Mouse (Mus musculus): ENCODE measurements around the gene Maco1.
"Not testable (repeated sequence)": the region's sequence is repeated elsewhere in the genome, so short reads cannot be mapped to it uniquely, and the experiment has no call there.

The Maco1 gene

GRCm38 (mm10) chr4:134858494-134858893, 5.3 kb upstream of the Maco1 start:
- no peak for DNase-seq (ENCODE audit: low spot score)

DNA sequence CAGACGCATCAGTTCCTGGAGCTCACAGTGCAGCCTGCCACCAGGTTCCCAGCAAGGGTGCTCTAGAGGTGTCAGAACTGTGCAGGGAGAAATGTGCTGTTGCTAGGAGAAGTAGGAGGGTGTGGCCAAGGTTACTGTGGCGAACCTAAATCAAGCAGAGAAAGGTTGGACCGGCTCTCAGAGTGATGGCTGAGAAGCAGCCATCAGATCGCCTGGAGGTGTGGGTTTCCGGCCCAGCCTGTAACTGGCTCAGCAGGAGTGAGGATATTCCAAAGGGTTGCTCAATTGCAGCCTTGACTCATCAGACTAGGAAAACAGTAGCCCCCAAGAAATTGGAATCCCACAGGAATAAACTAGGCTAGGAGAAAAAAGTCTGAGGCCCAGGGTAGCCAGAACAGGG, 3.4 kb upstream of the Maco1 start:
- no peak for DNase-seq (ENCODE audit: low spot score)

DNA sequence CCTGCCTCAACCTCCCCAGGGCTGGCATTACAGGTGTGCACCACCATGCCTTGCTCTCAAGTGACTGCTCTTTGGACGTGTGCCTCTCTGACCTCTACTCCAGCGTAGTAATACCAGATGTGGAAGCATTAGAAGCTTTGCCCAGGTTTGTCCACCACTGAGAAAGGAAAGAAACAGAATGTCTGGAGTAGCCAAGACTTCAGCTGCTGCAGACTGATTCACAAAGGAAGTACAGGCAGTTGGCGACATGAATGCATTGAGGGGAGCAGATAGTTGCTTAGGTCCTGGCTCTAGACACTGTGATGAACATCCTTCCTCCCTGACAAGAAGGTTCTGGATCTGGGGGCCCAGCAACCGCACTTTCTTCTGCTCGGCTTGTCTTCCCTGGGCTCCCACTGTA, 2.9 kb upstream of the Maco1 start:
- DNase-seq (ENCODE audit: low spot score): no peak

DNA sequence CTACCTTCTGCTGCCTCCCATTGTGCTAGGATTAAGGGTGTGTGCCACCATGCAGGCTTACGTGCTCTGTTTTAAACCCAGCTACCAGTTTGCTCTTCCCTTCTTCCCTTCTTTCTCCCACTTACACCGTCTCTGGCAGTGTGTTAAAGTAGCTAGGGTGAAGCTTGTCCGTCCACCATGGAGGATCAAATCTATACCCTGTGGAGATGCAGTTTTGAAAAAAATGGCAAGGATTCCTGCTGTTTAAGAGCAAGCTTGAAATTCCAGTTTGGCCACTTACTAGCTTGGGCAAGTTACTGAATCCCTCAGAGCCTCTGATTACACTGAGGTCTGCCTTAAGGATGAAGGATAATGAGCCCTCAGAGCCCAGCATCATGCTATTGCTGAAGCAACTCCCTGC, 2.2 kb upstream of the Maco1 start:
- no peak for DNase-seq (ENCODE audit: low spot score)

DNA sequence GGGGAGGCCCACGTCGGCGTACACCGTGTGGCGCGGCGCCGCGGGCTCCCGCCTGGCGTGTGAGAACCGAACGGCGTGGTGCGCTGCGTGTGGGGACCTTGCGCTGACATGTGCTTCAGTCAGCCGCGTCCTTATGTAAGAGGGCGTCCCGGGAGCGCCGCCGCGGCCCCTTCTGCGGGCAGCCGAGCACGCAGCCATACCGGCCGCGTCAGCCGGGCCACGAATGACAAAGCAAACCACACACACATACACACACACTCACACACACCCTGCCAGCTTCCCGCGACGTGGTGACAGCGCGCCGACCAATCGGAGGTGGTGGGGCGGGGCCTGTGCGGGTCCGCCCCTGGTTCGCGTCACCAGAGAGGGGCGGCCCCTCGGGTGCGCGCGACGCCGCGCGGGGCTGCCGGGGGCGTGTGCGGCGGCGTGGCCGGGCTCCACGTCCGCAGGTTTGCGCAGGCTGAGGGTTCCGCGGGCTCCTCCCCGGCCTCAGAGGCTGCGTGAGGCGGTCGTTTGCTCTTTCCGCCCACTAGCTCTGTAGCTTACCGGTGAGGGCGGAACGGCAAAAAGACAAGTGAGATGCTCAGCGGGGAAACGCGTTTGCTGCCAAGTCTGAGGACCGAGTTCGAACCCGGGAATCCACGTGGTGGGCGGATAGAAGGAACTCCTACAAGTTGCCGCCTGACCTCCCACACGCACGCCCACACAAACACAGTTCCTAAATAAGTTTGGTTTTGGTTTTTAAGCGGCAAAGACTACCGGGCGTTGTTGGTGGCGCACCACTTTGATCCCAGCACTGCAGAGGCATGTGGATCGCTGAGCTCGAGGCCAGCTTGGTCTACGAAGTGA, 716 bp upstream of the Maco1 start:
- peak; percentile 78 for DNase-seq (ENCODE audit: low spot score)

DNA sequence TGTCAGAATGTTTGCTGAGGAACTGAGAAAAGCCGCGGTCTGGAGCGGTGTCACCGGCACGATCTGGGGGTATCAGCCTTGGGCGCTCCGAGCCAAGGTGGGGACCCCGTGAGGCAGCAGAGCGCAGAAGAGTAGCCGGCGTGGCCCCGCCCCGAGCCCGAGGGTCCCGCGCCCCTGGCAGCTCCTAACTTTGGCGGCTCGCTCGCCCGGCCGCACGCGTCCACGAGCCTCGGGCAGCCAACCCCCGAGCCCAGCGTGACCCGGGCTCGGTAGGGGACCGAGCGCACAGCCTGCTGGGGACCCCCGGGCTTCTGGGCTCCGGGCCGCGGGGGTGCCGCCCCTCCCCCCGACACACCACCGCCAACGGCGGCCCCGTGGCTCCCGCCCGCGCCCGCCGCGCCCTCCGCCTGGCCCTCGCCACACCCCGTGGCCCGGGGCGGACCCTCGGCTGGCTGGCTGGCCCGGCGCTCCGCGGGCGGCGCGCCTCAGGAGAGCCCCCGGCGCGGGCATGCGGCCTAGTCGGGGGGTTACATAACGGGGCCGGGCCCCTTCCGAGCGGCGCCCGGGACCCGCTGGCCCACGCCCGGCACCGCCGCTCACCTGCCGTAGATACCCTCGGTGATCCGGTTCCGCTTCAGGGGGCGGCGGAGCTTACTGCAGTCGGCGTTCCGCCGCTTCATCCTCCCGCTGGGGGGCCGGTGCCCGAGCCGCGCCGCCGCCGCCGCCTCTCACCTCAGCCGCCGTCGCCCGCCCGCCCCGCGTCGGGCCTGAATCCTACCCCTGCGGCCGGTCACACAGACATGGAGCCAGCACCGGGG, 498 bp downstream of the Maco1 start:
- DNase-seq (ENCODE audit: low spot score): no peak

- DNase-seq (ENCODE audit: low spot score): no peak
Observed at GRCm38 (mm10) chr4:134851876-134852275, 1.3 kb downstream of the Maco1 start.

GRCm38 (mm10) chr4:134851236-134851635, 1.9 kb downstream of the Maco1 start:
- no peak for DNase-seq (ENCODE audit: low spot score)

DNA sequence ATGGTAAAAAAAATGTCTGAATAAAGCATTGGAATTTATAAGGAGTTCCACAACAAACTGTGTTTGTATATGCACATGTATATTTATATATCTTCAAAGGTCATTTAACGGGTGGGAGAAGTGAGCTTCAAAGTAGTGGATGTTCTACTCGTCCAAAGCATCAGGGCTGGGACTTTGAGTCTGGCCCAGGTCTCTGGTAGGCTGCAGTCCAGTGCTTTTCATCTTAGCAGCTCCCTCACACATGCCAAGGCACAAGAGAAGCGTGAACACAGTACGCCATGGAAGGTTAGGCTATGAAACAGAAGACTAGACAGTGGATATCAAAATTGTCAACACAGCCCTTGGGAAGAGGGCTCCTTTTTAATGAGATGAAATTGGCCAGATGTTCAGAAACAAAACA, 2.6 kb downstream of the Maco1 start:
- no peak for DNase-seq (ENCODE audit: low spot score)

GRCm38 (mm10) chr4:134847587-134847986, 5.6 kb downstream of the Maco1 start:
- DNase-seq (ENCODE audit: low spot score): no peak

DNA sequence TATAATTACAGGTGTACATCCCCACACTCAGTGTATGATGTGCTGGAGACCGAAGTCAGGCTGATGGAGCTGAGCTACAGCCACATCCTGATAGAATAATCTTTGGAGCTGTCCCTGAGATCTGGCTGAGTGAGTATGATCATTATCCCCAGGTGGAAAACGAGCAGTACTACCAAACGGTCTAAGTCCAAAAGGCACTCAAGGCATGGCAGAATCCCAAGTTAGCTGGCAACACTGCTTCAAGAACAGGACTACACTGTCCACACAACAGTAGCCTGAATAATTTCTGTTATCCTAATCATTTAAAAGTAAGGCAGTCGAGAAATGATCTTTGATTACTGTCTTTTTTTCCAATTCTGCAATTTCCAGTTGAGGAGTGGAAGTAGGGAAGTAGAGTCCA, 9.6 kb downstream of the Maco1 start:
- no peak for DNase-seq (ENCODE audit: low spot score)

GRCm38 (mm10) chr4:134840231-134840630, 12.9 kb downstream of the Maco1 start:
- DNase-seq (ENCODE audit: low spot score): no peak

DNA sequence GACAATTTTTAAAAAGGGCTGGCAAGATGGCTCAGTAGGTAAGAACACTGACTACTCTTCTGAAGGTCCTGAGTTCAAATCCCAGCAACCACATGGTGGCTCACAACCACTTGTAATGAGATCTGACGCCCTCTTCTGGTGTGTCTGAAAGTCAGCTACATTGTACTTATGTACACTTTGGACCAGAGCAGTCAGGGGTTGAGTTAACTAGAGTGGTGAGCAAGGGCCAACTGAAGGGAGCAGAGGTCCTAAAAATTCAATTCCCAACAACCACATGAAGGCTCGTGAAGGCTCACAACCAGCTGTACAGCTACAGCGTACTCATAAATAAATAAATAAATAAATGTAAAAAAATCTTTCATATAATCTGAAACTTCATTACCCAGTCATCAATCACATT, 14.4 kb downstream of the Maco1 start:
- not testable (repeated sequence) for DNase-seq (ENCODE audit: low spot score)

DNA sequence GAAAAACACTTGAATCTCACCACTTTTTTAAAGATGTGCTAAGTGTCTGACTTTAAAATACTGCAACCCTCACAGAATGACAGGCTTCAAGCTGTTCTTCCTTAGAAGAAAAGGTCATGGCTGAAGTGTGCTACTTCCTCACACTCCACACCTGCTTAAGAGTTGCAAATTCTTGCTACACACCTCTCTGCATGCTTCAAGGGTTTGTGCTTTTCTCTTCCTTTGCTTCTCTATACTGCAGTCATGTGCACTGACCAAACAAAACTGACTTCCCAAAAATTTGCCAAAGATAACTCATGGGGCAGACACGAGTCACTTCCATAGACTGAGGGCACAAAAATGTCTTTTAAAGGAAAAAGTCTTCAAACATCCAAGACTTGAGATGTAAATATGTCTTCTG, 14.9 kb downstream of the Maco1 start:
- no peak for DNase-seq (ENCODE audit: low spot score)

GRCm38 (mm10) chr4:134835486-134835885, 17.7 kb downstream of the Maco1 start:
- no peak for DNase-seq (ENCODE audit: low spot score)

DNA sequence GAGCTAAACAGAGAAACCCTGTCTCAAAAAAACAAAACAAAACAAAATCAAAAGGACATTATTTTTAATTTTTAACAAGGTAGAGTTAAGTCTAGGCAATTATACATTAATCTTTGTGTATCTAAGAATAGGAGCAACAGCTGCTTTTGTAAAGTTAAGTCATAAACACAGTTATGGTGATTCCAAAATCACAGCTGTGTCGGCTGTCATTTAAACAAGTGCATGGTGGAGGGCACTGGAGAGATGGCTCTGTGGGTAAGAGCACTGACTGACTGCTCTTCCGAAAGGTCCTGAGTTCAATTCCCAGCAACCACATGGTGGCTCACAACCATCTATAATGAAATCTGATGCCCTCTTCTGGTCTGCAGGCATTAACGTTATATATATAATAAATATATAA, 21.2 kb downstream of the Maco1 start:
- DNase-seq (ENCODE audit: low spot score): no peak

DNA sequence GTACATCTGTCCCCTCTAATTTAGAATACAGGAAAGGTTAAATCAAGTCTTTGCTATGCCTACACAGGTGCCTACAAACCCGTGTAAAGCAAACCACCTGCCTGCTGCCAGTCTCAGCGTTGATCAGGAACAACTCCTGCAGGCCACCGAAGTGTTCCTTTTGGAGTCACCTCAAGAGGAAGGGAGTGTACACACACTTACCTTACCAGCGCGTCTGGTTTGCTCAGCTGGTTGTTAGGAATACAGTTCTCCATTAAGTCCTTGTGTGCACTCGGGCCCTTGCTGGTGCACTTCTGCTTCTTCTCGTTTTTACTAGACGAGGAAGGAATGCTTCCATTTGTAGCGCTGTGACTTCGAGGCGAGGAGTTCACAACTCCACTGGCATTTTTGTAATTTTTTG, 25.3 kb downstream of the Maco1 start:
- DNase-seq (ENCODE audit: low spot score): no peak

GRCm38 (mm10) chr4:134826348-134826747, 26.8 kb downstream of the Maco1 start:
- DNase-seq (ENCODE audit: low spot score): no peak

- DNase-seq (ENCODE audit: low spot score): not testable (repeated sequence)
Observed at GRCm38 (mm10) chr4:134825864-134826263, 27.3 kb downstream of the Maco1 start.

- DNase-seq (ENCODE audit: low spot score): no peak
Observed at GRCm38 (mm10) chr4:134823560-134823959, 29.6 kb downstream of the Maco1 start.

DNA sequence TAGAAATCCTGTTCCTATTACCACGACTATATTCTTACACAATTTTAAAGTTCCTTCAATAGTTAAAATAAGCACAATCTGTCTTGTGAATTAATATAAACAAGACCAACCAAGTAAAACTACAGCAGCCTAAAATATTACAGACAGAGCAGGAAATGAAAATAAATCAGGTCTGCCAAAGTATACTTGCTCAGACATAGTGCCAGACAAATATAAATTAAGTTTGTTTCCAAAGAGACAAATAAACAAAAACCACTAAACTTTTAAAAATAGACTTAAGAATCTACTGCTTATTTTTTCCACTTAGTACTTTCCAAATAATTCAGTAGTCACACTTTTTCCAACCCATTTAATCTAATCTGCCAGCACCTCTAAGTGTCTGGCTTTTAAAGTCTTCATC, 32.1 kb downstream of the Maco1 start:
- DNase-seq (ENCODE audit: low spot score): no peak

DNA sequence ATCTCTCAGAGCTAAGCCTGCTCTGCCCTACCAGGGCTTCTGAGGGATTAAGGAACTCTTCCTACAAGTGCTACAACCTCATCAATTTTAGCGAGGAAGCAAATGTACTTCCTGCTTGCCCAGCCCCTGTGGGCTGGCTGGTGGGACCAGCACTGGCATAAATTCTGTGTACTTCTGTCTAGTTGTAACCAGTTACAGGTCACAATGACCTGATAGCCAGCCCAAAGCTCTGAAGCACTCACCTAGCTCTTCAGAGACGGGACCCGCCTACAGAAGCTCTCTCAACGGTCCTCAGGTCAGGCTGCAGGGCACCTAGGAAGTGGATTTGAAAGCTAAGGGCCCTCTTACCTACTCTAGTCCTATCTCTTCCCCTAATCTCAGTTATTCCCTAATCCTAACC, 35.4 kb downstream of the Maco1 start:
- DNase-seq (ENCODE audit: low spot score): no peak

- no peak for DNase-seq (ENCODE audit: low spot score)
Observed at GRCm38 (mm10) chr4:134814229-134814571, 38.9 kb downstream of the Maco1 start.

Measured in ovary, postnatal 10 days (tissue).